Mouse (Mus musculus): ENCODE measurements at regions not wholly inside any gene's neighbourhood (a gene's known extent, or its start where the extent isn't known, plus 50 kb on each side); places are given as distances from the start of the nearest gene placed in this dataset.

GRCm38 (mm10) chr15:62314449-62314848 lies 1391.6 kb upstream of the A1bg start:
- TF ChIP-seq CTCF (IDR thresholded peaks at IDR 0.05; ENCODE audit: borderline replicate concordance, control insufficient read depth, extremely low read depth, insufficient read depth, low read length, poor library complexity) (no peak), POLR2A (IDR thresholded peaks at IDR 0.05; ENCODE audit: control insufficient read depth, extremely low read depth, insufficient read depth, low read length, poor library complexity) (no peak)
